Mouse (Mus musculus) megakaryocyte, embryonic 14.5 days (primary cell): ENCODE measurements around the gene Osgepl1.

Source experiments
- FLI1 ChIP-seq: IDR thresholded peaks from 2 replicates; pipeline ENCODE4 v1.6.1; 2012; ENCODE audit warnings: low read length, inconsistent platforms, mixed read lengths
- GATA1 ChIP-seq: IDR thresholded peaks from 3 replicates; pipeline ENCODE4 v1.6.1; 2012; ENCODE audit warnings: mixed read lengths, low read length, inconsistent platforms, borderline replicate concordance

DNA sequence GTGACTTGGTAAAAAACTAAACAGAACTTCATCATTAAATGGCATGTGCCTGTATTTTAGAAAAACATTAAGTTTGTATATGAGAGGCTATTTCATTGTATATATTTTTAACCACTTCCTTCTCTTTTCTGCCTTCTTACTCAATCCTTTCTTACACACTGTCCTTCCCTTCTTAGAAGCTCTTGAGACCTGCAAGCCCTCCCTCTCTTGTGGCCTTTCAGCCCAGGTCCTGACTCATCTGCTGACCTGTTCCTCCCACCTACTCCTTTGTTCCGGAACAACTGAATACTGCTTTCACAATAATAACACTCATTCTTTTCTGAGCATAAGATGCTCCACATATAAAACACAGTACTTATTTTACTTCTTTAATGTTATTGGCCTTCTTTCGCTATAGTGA is 27.6 kb downstream of the Osgepl1 start:
- TF ChIP-seq GATA1 (no peak), FLI1 (no peak)
